Mouse (Mus musculus): ENCODE measurements around the gene Muc1. TPM values are rescaled to one million over a fixed set of nuclear protein-coding genes. Genes with fewer than 3 reads are reported as not detected.

The Muc1 gene
- polyA plus RNA-seq, 1 experiment from 2014 or later = 0.56 TPM

- WGBS = 86% methylated on average over 5 of the region's 5 CpGs
- no peak overlapping the region for H3K4me3 ChIP-seq (replicated peaks)
- no peak overlapping the region for H3K4me2 ChIP-seq
- no peaks in the 10 kb centered on the region for H3K36me3 ChIP-seq
- H3K27ac ChIP-seq (replicated peaks) = no peak overlapping the region
- peaks cover 12% of the 10 kb centered on the region for H3K4me1 ChIP-seq
- no peak overlapping the region for H3K9ac ChIP-seq (replicated peaks)
- H3K27me3 ChIP-seq (replicated peaks) = peaks cover 5% of the 10 kb centered on the region; the same call in 1 of the 2 replicates
- ATAC-seq (ENCODE audit: low FRiP score) = no peak
- H3K9me3 ChIP-seq (replicated peaks) = no peaks in the 10 kb centered on the region
These were observed 27.3 kb downstream of the Muc1 start for GRCm38 (mm10) chr3:89256177-89256576.

- H3K9ac ChIP-seq (replicated peaks) = no peak within 1 kb of the TSS
- no peaks in the 10 kb centered on the region for H3K9me3 ChIP-seq (replicated peaks)
- H3K27me3 ChIP-seq (replicated peaks) = no peaks in the 10 kb centered on the region
- H3K27ac ChIP-seq (replicated peaks) = no peak within 1 kb of the TSS
- no peaks in the 10 kb centered on the region for H3K36me3 ChIP-seq
- no peak for ATAC-seq (ENCODE audit: low FRiP score)
- H3K4me3 ChIP-seq (replicated peaks) = no peak within 1 kb of the TSS
- no peak within 1 kb of the TSS for H3K4me2 ChIP-seq
- 53% methylated on average over 7 of the region's 7 CpGs for WGBS
- no peaks in the 10 kb centered on the region for H3K4me1 ChIP-seq
These were observed 30.2 kb downstream of the Muc1 start, which contains the start of gene Dpm3 for GRCm38 (mm10) chr3:89259076-89259475. Gene Dpm3, plus strand, starts transcription at chr3:89259358.

- Histone ChIP-seq H3K27me3 (replicated peaks) (no peaks in the 10 kb centered on the region), H3K9ac (replicated peaks) (no peak overlapping the region), H3K4me3 (replicated peaks) (no peak overlapping the region), H3K36me3 (no peaks in the 10 kb centered on the region), H3K9me3 (replicated peaks) (no peaks in the 10 kb centered on the region), H3K27ac (replicated peaks) (no peak overlapping the region), H3K4me1 (no peaks in the 10 kb centered on the region), H3K4me2 (no peak overlapping the region)
- ATAC-seq (ENCODE audit: low FRiP score) = no peak
- WGBS = 86% methylated on average over 3 of the region's 3 CpGs
These were observed 31.4 kb downstream of the Muc1 start for GRCm38 (mm10) chr3:89260211-89260610.

GRCm38 (mm10) chr3:89262417-89262816 is 33.6 kb downstream of the Muc1 start:
- Histone ChIP-seq H3K27me3 (replicated peaks) (no peaks in the 10 kb centered on the region), H3K4me3 (replicated peaks) (no peak overlapping the region), H3K9me3 (replicated peaks) (no peaks in the 10 kb centered on the region), H3K4me1 (peaks cover 13% of the 10 kb centered on the region), H3K4me2 (no peak overlapping the region), H3K27ac (replicated peaks) (no peak overlapping the region), H3K9ac (replicated peaks) (no peak overlapping the region), H3K36me3 (no peaks in the 10 kb centered on the region)
- ATAC-seq (ENCODE audit: low FRiP score) = no peak
- WGBS = 79% methylated on average over 10 of the region's 10 CpGs

- Histone ChIP-seq H3K4me1 (peaks cover 49% of the 10 kb centered on the region), H3K27me3 (replicated peaks) (no peaks in the 10 kb centered on the region), H3K36me3 (no peaks in the 10 kb centered on the region), H3K4me2 (peak overlapping the region; percentile 95), H3K9me3 (replicated peaks) (no peaks in the 10 kb centered on the region), H3K4me3 (replicated peaks) (peak overlapping the region; percentile 65), H3K27ac (replicated peaks) (peak overlapping the region; percentile 85), H3K9ac (replicated peaks) (peak overlapping the region; percentile 82)
- under 1% methylated on average over 20 of the region's 20 CpGs for WGBS
- peak; percentile 90 for ATAC-seq (ENCODE audit: low FRiP score)
These were observed 37.6 kb downstream of the Muc1 start for GRCm38 (mm10) chr3:89266439-89266893.

- H3K4me2 ChIP-seq = peak overlapping the region; percentile 70
- H3K27me3 ChIP-seq (replicated peaks) = no peaks in the 10 kb centered on the region
- H3K27ac ChIP-seq (replicated peaks) = peak overlapping the region; percentile 81; the same call in 1 of the 2 replicates
- H3K9ac ChIP-seq (replicated peaks) = 0 out of 2 replicates have a peak overlapping the region, but pooled peaks have one; percentile 61
- no peak for ATAC-seq (ENCODE audit: low FRiP score)
- H3K36me3 ChIP-seq = no peaks in the 10 kb centered on the region
- WGBS = 58% methylated on average over 8 of the region's 8 CpGs
- no peaks in the 10 kb centered on the region for H3K9me3 ChIP-seq (replicated peaks)
- H3K4me1 ChIP-seq = peaks cover 51% of the 10 kb centered on the region
- H3K4me3 ChIP-seq (replicated peaks) = no peak overlapping the region
These were observed 40.1 kb downstream of the Muc1 start for GRCm38 (mm10) chr3:89268916-89269315.

- Histone ChIP-seq H3K4me1 (peaks cover 51% of the 10 kb centered on the region), H3K4me3 (replicated peaks) (peak within 1 kb of the TSS; percentile 57), H3K27me3 (replicated peaks) (no peaks in the 10 kb centered on the region), H3K9ac (replicated peaks) (peak within 1 kb of the TSS; percentile 61), H3K36me3 (no peaks in the 10 kb centered on the region), H3K9me3 (replicated peaks) (no peaks in the 10 kb centered on the region), H3K27ac (replicated peaks) (peak within 1 kb of the TSS; percentile 81), H3K4me2 (peak within 1 kb of the TSS; percentile 70)
- peak; percentile 61 for ATAC-seq (ENCODE audit: low FRiP score)
- WGBS = 3% methylated on average over 39 of the region's 39 CpGs
These were observed 41.3 kb downstream of the Muc1 start, which contains the start of gene Slc50a1 for GRCm38 (mm10) chr3:89270051-89270755. Gene Slc50a1, minus strand, starts transcription at chr3:89270570.

GRCm38 (mm10) chr3:89270891-89271290 is 42.0 kb downstream of the Muc1 start:
- 60% methylated on average over 6 of the region's 6 CpGs for WGBS
- H3K27ac ChIP-seq (replicated peaks) = peak overlapping the region; percentile 81
- H3K36me3 ChIP-seq = no peaks in the 10 kb centered on the region
- no peaks in the 10 kb centered on the region for H3K9me3 ChIP-seq (replicated peaks)
- no peak for ATAC-seq (ENCODE audit: low FRiP score)
- H3K27me3 ChIP-seq (replicated peaks) = no peaks in the 10 kb centered on the region
- peak overlapping the region; percentile 57 for H3K4me3 ChIP-seq (replicated peaks)
- H3K4me2 ChIP-seq = peak overlapping the region; percentile 70
- H3K4me1 ChIP-seq = peaks cover 49% of the 10 kb centered on the region
- peak overlapping the region; percentile 61 for H3K9ac ChIP-seq (replicated peaks)

- Histone ChIP-seq H3K27me3 (replicated peaks) (no peaks in the 10 kb centered on the region), H3K4me3 (replicated peaks) (no peak overlapping the region), H3K27ac (replicated peaks) (no peak overlapping the region), H3K9me3 (replicated peaks) (no peaks in the 10 kb centered on the region), H3K36me3 (no peaks in the 10 kb centered on the region), H3K4me1 (peaks cover 45% of the 10 kb centered on the region), H3K4me2 (no peak overlapping the region), H3K9ac (replicated peaks) (no peak overlapping the region)
- no peak for ATAC-seq (ENCODE audit: low FRiP score)
- 60% methylated on average over 6 of the region's 6 CpGs for WGBS
These were observed 42.9 kb downstream of the Muc1 start for GRCm38 (mm10) chr3:89271760-89272159.

GRCm38 (mm10) chr3:89276061-89276460 is 47.2 kb downstream of the Muc1 start:
- WGBS = 96% methylated on average over 13 of the region's 13 CpGs
- no peak for ATAC-seq (ENCODE audit: low FRiP score)
- Histone ChIP-seq H3K9ac (replicated peaks) (no peak overlapping the region), H3K4me3 (replicated peaks) (no peak overlapping the region), H3K36me3 (no peaks in the 10 kb centered on the region), H3K27ac (replicated peaks) (no peak overlapping the region), H3K4me1 (peaks cover 34% of the 10 kb centered on the region), H3K27me3 (replicated peaks) (peaks cover 15% of the 10 kb centered on the region), H3K9me3 (replicated peaks) (no peaks in the 10 kb centered on the region), H3K4me2 (no peak overlapping the region)

GRCm38 (mm10) chr3:89277281-89278021 is 48.6 kb downstream of the Muc1 start:
- Histone ChIP-seq H3K27ac (replicated peaks) (0 out of 2 replicates have a peak overlapping the region, but pooled peaks have one; percentile 24), H3K4me1 (peaks cover 43% of the 10 kb centered on the region), H3K36me3 (no peaks in the 10 kb centered on the region), H3K4me2 (peak overlapping the region; percentile 89), H3K9ac (replicated peaks) (no peak overlapping the region), H3K9me3 (replicated peaks) (no peaks in the 10 kb centered on the region), H3K27me3 (replicated peaks) (peaks cover 15% of the 10 kb centered on the region), H3K4me3 (replicated peaks) (peak overlapping the region; percentile 44; the same call in 1 of the 2 replicates)
- WGBS = 56% methylated on average over 14 of the region's 14 CpGs
- ATAC-seq (ENCODE audit: low FRiP score) = no peak
